Mouse (Mus musculus) urinary bladder, postnatal 10 days (tissue): ENCODE data around the gene Agr2.

Source experiments
- DNase-seq: peaks from one replicate; pipeline ENCODE4 v3.0.0; 2022; ENCODE audit warnings: low spot score

Gene Agr2

GRCm38 (mm10) chr12:35992711-35993110 lies at the start of gene Agr2:
TSS of gene Agr2 (plus strand) at chr12:35992907.
- DNase-seq: no peak

- no peak for DNase-seq
Measured at GRCm38 (mm10) chr12:35951757-35952156, 41.0 kb upstream of the Agr2 start.

- DNase-seq: no peak
Measured at GRCm38 (mm10) chr12:35957235-35957634, 35.5 kb upstream of the Agr2 start.

GRCm38 (mm10) chr12:35966098-35966767 lies 26.5 kb upstream of the Agr2 start:
- DNase-seq: no peak

- DNase-seq: no peak
Measured at GRCm38 (mm10) chr12:35966768-35967141, 26.0 kb upstream of the Agr2 start.

GRCm38 (mm10) chr12:35975898-35976297 lies 16.8 kb upstream of the Agr2 start:
- no peak for DNase-seq

GRCm38 (mm10) chr12:35977633-35978246 lies 15.0 kb upstream of the Agr2 start:
- no peak for DNase-seq

- DNase-seq: no peak
Measured at GRCm38 (mm10) chr12:35979625-35980024, 13.1 kb upstream of the Agr2 start.

GRCm38 (mm10) chr12:35981732-35982360 lies 10.9 kb upstream of the Agr2 start:
- DNase-seq: no peak

GRCm38 (mm10) chr12:35983472-35983871 lies 9.2 kb upstream of the Agr2 start:
- DNase-seq: no peak

- DNase-seq: no peak
Measured at GRCm38 (mm10) chr12:35984743-35985142, 8.0 kb upstream of the Agr2 start.

- DNase-seq: no peak
Measured at GRCm38 (mm10) chr12:35993583-35993982, 876 bp downstream of the Agr2 start.

GRCm38 (mm10) chr12:35994098-35994497 lies 1.4 kb downstream of the Agr2 start:
- DNase-seq: no peak

GRCm38 (mm10) chr12:35995799-35996198 lies 3.1 kb downstream of the Agr2 start:
- DNase-seq: no peak

- no peak for DNase-seq
Measured at GRCm38 (mm10) chr12:36004714-36005113, 12.0 kb downstream of the Agr2 start.

- no peak for DNase-seq
Measured at GRCm38 (mm10) chr12:36007581-36007980, 14.9 kb downstream of the Agr2 start.

GRCm38 (mm10) chr12:36008364-36009047 lies 15.8 kb downstream of the Agr2 start:
- DNase-seq: no peak

- DNase-seq: no peak
Measured at GRCm38 (mm10) chr12:36013216-36013910, 20.7 kb downstream of the Agr2 start.

GRCm38 (mm10) chr12:36017791-36018190 lies 25.1 kb downstream of the Agr2 start:
- DNase-seq: no peak

GRCm38 (mm10) chr12:36019572-36019971 lies 26.9 kb downstream of the Agr2 start:
- no peak for DNase-seq

- no peak for DNase-seq
Measured at GRCm38 (mm10) chr12:36020081-36020480, 27.4 kb downstream of the Agr2 start.

- DNase-seq: no peak
Measured at GRCm38 (mm10) chr12:36020710-36021109, 28.0 kb downstream of the Agr2 start.
